10 mouse cellular contexts compared by ENCODE assay signal in genomic region chrX:8272000-8272399, GRCm38 (mm10). TPM values are rescaled to one million over a fixed set of nuclear protein-coding genes. Genes with fewer than 3 reads are reported as not detected.
DNase-seq lines count a peak whose midpoint lies in the region; ATAC-seq and TF ChIP-seq lines count a peak whose summit lies in the region.
"Had no signal": no experiment of that assay in that cellular context is flagged by ENCODE, and none has a peak within 500 bp of the region (broad histone marks: within the 10 kb centered on the region; RNA-seq: fewer than 3 reads in every experiment).

No protein-coding gene starts in this region.

- H3K4me3 ChIP-seq in heart, embryonic 14.5 days (ENCODE audit: control insufficient read depth in 1 of 2, insufficient read depth in 1 of 2, low read depth in 1 of 2, low read length in 2 of 2): peak overlapping the region; percentile 23 to 38
- H3K4me3 ChIP-seq in MEL (ENCODE audit: control insufficient read depth in 1 of 2, insufficient read depth in 1 of 2, low read depth in 2 of 2, low read length in 2 of 2): peak overlapping the region; percentile 59 to 64
- peak overlapping the region; percentile 84 for H3K4me3 ChIP-seq in erythroblast, embryonic 14.5 days (replicated peaks)
- H3K4me3 ChIP-seq in liver, embryonic 15.5 days (replicated peaks): peak overlapping the region; percentile 63

- WGBS in heart, embryonic 14.5 days: 37% methylated on average over 10 of the region's 10 CpGs
- 11% methylated on average over 10 of the region's 10 CpGs for WGBS in liver, embryonic 15.5 days (ENCODE audit: insufficient replicate concordance)

- H3K4me1 ChIP-seq in heart, embryonic 14.5 days (ENCODE audit: control insufficient read depth in 2 of 2, insufficient read depth in 2 of 2, low read length in 2 of 2): no peaks in the 10 kb centered on the region; a peak in 1 of 4 replicates
- peaks cover 2 to 8% of the 10 kb centered on the region in 2 experiments for H3K4me1 ChIP-seq in MEL (ENCODE audit: control insufficient read depth in 1 of 2, insufficient read depth in 2 of 2, low read length in 2 of 2)
- peaks cover 46% of the 10 kb centered on the region for H3K4me1 ChIP-seq in erythroblast, embryonic 14.5 days (ENCODE audit: control insufficient read depth)
- H3K4me1 ChIP-seq in liver, embryonic 15.5 days (replicated peaks): peaks cover 14% of the 10 kb centered on the region; the same call in 1 of the 2 replicates

- no peak for DNase-seq in heart, adult 18-20 months
- DNase-seq in MEL (ENCODE audit: low read depth, low spot score): peak; percentile 88
- no peak for DNase-seq in urinary bladder, adult 2 months (ENCODE audit: low spot score)
- no peak for DNase-seq in right cerebral cortex, postnatal 4 days
- DNase-seq: lung, postnatal 14 days had no signal

- TF ChIP-seq EP300 in MEL (IDR thresholded peaks at IDR 0.05; ENCODE audit: low read depth in 1 of 2, low read length in 2 of 2): peak; percentile 86 to 91

- H3K4me2 ChIP-seq in heart, embryonic 14.5 days (ENCODE audit: low read length): peak overlapping the region; percentile 60
- peak overlapping the region; percentile 75 for H3K4me2 ChIP-seq in liver, embryonic 15.5 days

- H3K27me3 ChIP-seq in heart, embryonic 14.5 days (ENCODE audit: control insufficient read depth, insufficient read depth, low read length): no peaks in the 10 kb centered on the region
- no peaks in the 10 kb centered on the region for H3K27me3 ChIP-seq in MEL (ENCODE audit: control insufficient read depth in 1 of 2, insufficient read depth in 2 of 2, low read length in 2 of 2)
- H3K27me3 ChIP-seq in erythroblast, embryonic 14.5 days (ENCODE audit: control insufficient read depth): no peaks in the 10 kb centered on the region; the same call in 1 of the 2 replicates
- no peaks in the 10 kb centered on the region for H3K27me3 ChIP-seq in liver, embryonic 15.5 days

- no peaks in the 10 kb centered on the region for H3K9me3 ChIP-seq in heart, embryonic 14.5 days (ENCODE audit: control insufficient read depth, low read length)
- no peaks in the 10 kb centered on the region for H3K9me3 ChIP-seq in MEL (replicated peaks; ENCODE audit: insufficient read depth, low read length)
- H3K9me3 ChIP-seq in erythroblast, embryonic 14.5 days (ENCODE audit: control insufficient read depth, low read length): no peaks in the 10 kb centered on the region
- H3K9me3 ChIP-seq in liver, embryonic 15.5 days (replicated peaks): no peaks in the 10 kb centered on the region

- no peaks in the 10 kb centered on the region for H3K36me3 ChIP-seq in heart, embryonic 14.5 days (ENCODE audit: control insufficient read depth, insufficient read depth, low read length)
- peaks cover 0 to 6% of the 10 kb centered on the region in 2 experiments; a peak in 2 of 4 replicates for H3K36me3 ChIP-seq in MEL (ENCODE audit: control insufficient read depth in 1 of 2, insufficient read depth in 2 of 2, low read length in 2 of 2)
- peaks cover 35% of the 10 kb centered on the region for H3K36me3 ChIP-seq in erythroblast, embryonic 14.5 days (ENCODE audit: control insufficient read depth)
- 0 out of 2 replicates have a peak, but pooled peaks cover 2% of the 10 kb centered on the region for H3K36me3 ChIP-seq in liver, embryonic 15.5 days (replicated peaks)

- TF ChIP-seq RAD21 in MEL (IDR thresholded peaks at IDR 0.05; ENCODE audit: low read depth, low read length): no peak

- TF ChIP-seq CTCF in MEL (IDR thresholded peaks at IDR 0.05 in 2 of 3, conservative IDR thresholded peaks at IDR 0.05 in 1 of 3; ENCODE audit: control insufficient read depth in 1 of 3, insufficient read depth in 1 of 3, low read depth in 2 of 3, low read length in 3 of 3, poor library complexity in 1 of 3, severe bottlenecking in 1 of 3): no peak

- ATAC-seq in heart, embryonic 14.5 days (ENCODE audit: insufficient number of reproducible peaks, insufficient read depth, low FRiP score, low read depth): no peak
- peak; percentile 93 for ATAC-seq in liver, embryonic 15.5 days (ENCODE audit: insufficient read depth)
- ATAC-seq in cerebellum, adult (ENCODE audit: insufficient number of reproducible peaks, low FRiP score, low TSS enrichment): no peak
- ATAC-seq: inflammation-experienced regulatory T-cells, adult 6 months had no signal

- no peak overlapping the region; the same call in 1 of the 2 replicates for H3K9ac ChIP-seq in heart, embryonic 14.5 days (ENCODE audit: low read length)
- H3K9ac ChIP-seq in MEL (ENCODE audit: control insufficient read depth, low read depth, low read length, poor library complexity, severe bottlenecking): peak overlapping the region; percentile 64
- peak overlapping the region; percentile 62 for H3K9ac ChIP-seq in liver, embryonic 15.5 days

- no peak for TF ChIP-seq POLR2A in MEL (IDR thresholded peaks at IDR 0.05; ENCODE audit: control insufficient read depth in 1 of 2, insufficient read depth in 1 of 2, low read depth in 1 of 2, low read length in 2 of 2, poor library complexity in 1 of 2)

- no peaks in the 10 kb centered on the region; the same call in 1 of the 2 replicates for H3K79me2 ChIP-seq in MEL (ENCODE audit: control insufficient read depth, insufficient read depth, low read length, poor library complexity)

- no peak overlapping the region for H3K27ac ChIP-seq in heart, embryonic 14.5 days (replicated peaks in 1 of 2; ENCODE audit: control insufficient read depth in 1 of 2, insufficient read depth in 1 of 2, low read depth in 2 of 2, low read length in 2 of 2)
- H3K27ac ChIP-seq in MEL (ENCODE audit: control insufficient read depth, low read depth, low read length): peak overlapping the region; percentile 50
- peak overlapping the region; percentile 79 for H3K27ac ChIP-seq in liver, embryonic 15.5 days (replicated peaks)

TF ChIP-seq in MEL, 35 proteins besides CTCF, POLR2A, EP300 and RAD21 (continues in another document):
- TF ChIP-seq USF2 (IDR thresholded peaks at IDR 0.05; ENCODE audit: borderline replicate concordance in 1 of 2, insufficient read depth in 1 of 2, low read depth in 1 of 2, low read length in 2 of 2) (no peak), MXI1 (IDR thresholded peaks at IDR 0.05; ENCODE audit: low read depth, low read length) (no peak), ELF1 (IDR thresholded peaks at IDR 0.05; ENCODE audit: low read depth, low read length) (peak; percentile 33; the same call in 1 of the 2 replicates), GATA1 (IDR thresholded peaks at IDR 0.05; ENCODE audit: low read depth, low read length) (peak; percentile 86), USF1 (IDR thresholded peaks at IDR 0.05; ENCODE audit: low read depth, low read length) (no peak), ETS1 (IDR thresholded peaks at IDR 0.05; ENCODE audit: low read depth, low read length) (peak; percentile 76), ZMIZ1 (IDR thresholded peaks at IDR 0.05; ENCODE audit: low read depth, low read length) (no peak), MYB (IDR thresholded peaks at IDR 0.05; ENCODE audit: low read depth, low read length) (peak; percentile 35; the same call in 1 of the 2 replicates), UBTF (IDR thresholded peaks at IDR 0.05; ENCODE audit: borderline replicate concordance, insufficient read depth, low read depth, low read length) (no peak), BHLHE40 (IDR thresholded peaks at IDR 0.05; ENCODE audit: borderline replicate concordance, low read depth, low read length) (peak; percentile 56; the same call in 1 of the 2 replicates), TCF12 (IDR thresholded peaks at IDR 0.05; ENCODE audit: low read depth, low read length) (peak; percentile 97), POLR2AphosphoS2 (IDR thresholded peaks at IDR 0.05; ENCODE audit: low read length) (no peak), MAX (IDR thresholded peaks at IDR 0.05; ENCODE audit: low read length) (no peak), HCFC1 (IDR thresholded peaks at IDR 0.05; ENCODE audit: low read depth, low read length) (no peak), ZC3H11A (IDR thresholded peaks at IDR 0.05; ENCODE audit: low read depth, low read length) (no peak), CHD2 (IDR thresholded peaks at IDR 0.05; ENCODE audit: low read length) (no peak), KAT2A (conservative IDR thresholded peaks at IDR 0.05; ENCODE audit: low read depth, low read length) (no peak), POLR2AphosphoS5 (IDR thresholded peaks at IDR 0.05; ENCODE audit: borderline replicate concordance, low read depth, low read length) (no peak), MAFK (IDR thresholded peaks at IDR 0.05; ENCODE audit: borderline replicate concordance, low read depth, low read length) (no peak)

RNA-seq across cellular contexts. Expression of gene Slc38a5, which starts 1.1 kb away (rescaled TPM):
- polyA plus RNA-seq in heart, embryonic 14.5 days (2014; fragmentation: Nextera tagmentation; extraction: Ambion mirVana): 21.7 and 26.5 TPM in 2 replicates
- total RNA-seq in heart, adult 18-20 months (2021): under 1 TPM; 0.36 to 0.67 TPM
- 63.5 and 100 TPM in 2 replicates for total RNA-seq in MEL (2012; rRNA removed)
- polyA plus RNA-seq in MEL (2012; ENCODE audit: insufficient read depth in 1 of 2, insufficient read length in 2 of 2, low read depth in 1 of 2, low replicate concordance in 2 of 2, missing spikeins in 1 of 2): 100 to 1,000 TPM in 1 of 2 experiments, not detected in 1; 146 TPM
- polyA plus RNA-seq in erythroblast, embryonic 14.5 days (2012): 21.1 and 28.4 TPM in 2 replicates
- 67.3 and 70.0 TPM in 2 replicates for polyA plus RNA-seq in liver, embryonic 15.5 days (2015; fragmentation: Nextera tagmentation; extraction: Ambion mirVana)
- 2.1 and 2.9 TPM in 2 replicates for polyA plus RNA-seq in urinary bladder, adult 2 months (2012; rRNA removed)
- polyA plus RNA-seq: inflammation-experienced regulatory T-cells, adult 6 months had no signal

RNA-seq across cellular contexts. Expression of gene Ftsj1, which starts 19.8 kb away (rescaled TPM):
- polyA plus RNA-seq in heart, embryonic 14.5 days (2014; fragmentation: Nextera tagmentation; extraction: Ambion mirVana): 25.1 and 25.4 TPM in 2 replicates
- 10 to 100 TPM in 1 of 2 experiments, 1 to 10 TPM in 1; 9.8 to 12.2 TPM for total RNA-seq in heart, adult 18-20 months (2021)
- total RNA-seq in MEL (2012; rRNA removed): 47.2 and 51.8 TPM in 2 replicates
- polyA plus RNA-seq in MEL (2012; ENCODE audit: insufficient read depth in 1 of 2, insufficient read length in 2 of 2, low read depth in 1 of 2, low replicate concordance in 2 of 2, missing spikeins in 1 of 2): 100 to 1,000 TPM in 1 of 2 experiments, not detected in 1; 124 TPM
- 4.6 and 6.7 TPM in 2 replicates for polyA plus RNA-seq in erythroblast, embryonic 14.5 days (2012)
- 34.0 and 36.4 TPM in 2 replicates for polyA plus RNA-seq in liver, embryonic 15.5 days (2015; fragmentation: Nextera tagmentation; extraction: Ambion mirVana)
- polyA plus RNA-seq in urinary bladder, adult 2 months (2012; rRNA removed): 23.1 and 24.2 TPM in 2 replicates

RNA-seq across cellular contexts. Expression of gene Ssxb10, which starts 55.2 kb away (rescaled TPM):
- not detected in 2 replicates for polyA plus RNA-seq in heart, embryonic 14.5 days (2014; fragmentation: Nextera tagmentation; extraction: Ambion mirVana)
- total RNA-seq in heart, adult 18-20 months (2021): not detected
- not detected in 2 replicates for total RNA-seq in MEL (2012; rRNA removed)
- polyA plus RNA-seq in MEL (2012; ENCODE audit: insufficient read depth in 1 of 2, insufficient read length in 2 of 2, low read depth in 1 of 2, low replicate concordance in 2 of 2, missing spikeins in 1 of 2): not detected
- not detected in 2 replicates for polyA plus RNA-seq in erythroblast, embryonic 14.5 days (2012)
- not detected in 2 replicates for polyA plus RNA-seq in liver, embryonic 15.5 days (2015; fragmentation: Nextera tagmentation; extraction: Ambion mirVana)
- not detected in 2 replicates for polyA plus RNA-seq in urinary bladder, adult 2 months (2012; rRNA removed)
- polyA plus RNA-seq: inflammation-experienced regulatory T-cells, adult 6 months had no signal

Comparison
In these comparisons a context has a peak if more than half of its experiments do, and no peak if none do; other contexts are left out.
1. H3K27ac ChIP-seq: peak in MEL (single experiment) and liver, embryonic 15.5 days (single experiment); none in heart, embryonic 14.5 days (0 of 2).
2. H3K4me3 ChIP-seq: peak in every context shown above with its lines; median percentile 84 in erythroblast, embryonic 14.5 days; 63 in liver, embryonic 15.5 days; 62 in MEL; 30 in heart, embryonic 14.5 days.